Mouse (Mus musculus) intestine, embryonic 16.5 days (tissue): ENCODE measurements around the gene Enpp6. TPM values are rescaled to one million over a fixed set of nuclear protein-coding genes. Genes with fewer than 3 reads are reported as not detected.
A peak's percentile ranks its signal among the peaks of the same experiment; 100 is the strongest.

Source experiments
- ATAC-seq: fragments of 200-750 bp; cut with Nextera tagmentation; 2 replicates; pipeline ENCODE4 v1.8.0; 2017; ENCODE audit warnings: moderate TSS enrichment, moderate library complexity
- H3K27ac ChIP-seq: fragments of 300-500 bp; sonication (generic); 2 replicates; pipeline ENCODE4 v1.5.1; 2014; ENCODE audit warnings: mild to moderate bottlenecking, low read length
- H3K27me3 ChIP-seq: fragments of 300-500 bp; sonication (generic); replicated peaks from 2 replicates; pipeline ENCODE4 v1.6.1; 2014; ENCODE audit warnings: low read length, control low read depth, mixed read lengths; ENCODE audit not compliant: control insufficient read depth, insufficient read depth
- H3K36me3 ChIP-seq: fragments of 300-500 bp; sonication (generic); 2 replicates; pipeline ENCODE4 v1.6.1; 2014; ENCODE audit warnings: low read length, control low read depth; ENCODE audit not compliant: control insufficient read depth, insufficient read depth
- H3K4me1 ChIP-seq: fragments of 300-500 bp; sonication (generic); 2 replicates; pipeline ENCODE4 v1.6.1; 2014; ENCODE audit warnings: low read length, control low read depth, mixed read lengths; ENCODE audit not compliant: control insufficient read depth, insufficient read depth
- H3K4me2 ChIP-seq: fragments of 300-500 bp; sonication (generic); 2 replicates; pipeline ENCODE4 v1.6.1; 2014; ENCODE audit warnings: low read depth, low read length, control low read depth
- H3K4me3 ChIP-seq: fragments of 300-500 bp; sonication (generic); 2 replicates; pipeline ENCODE4 v1.5.1; 2014; ENCODE audit warnings: mild to moderate bottlenecking, low read length
- H3K9ac ChIP-seq: fragments of 300-500 bp; sonication (generic); 2 replicates; pipeline ENCODE4 v1.6.1; 2014; ENCODE audit warnings: low read depth, low read length
- H3K9me3 ChIP-seq: fragments of 300-500 bp; sonication (generic); 2 replicates; pipeline ENCODE4 v1.6.1; 2016; ENCODE audit warnings: low read length, control low read depth; ENCODE audit not compliant: control insufficient read depth
- WGBS: fragments of 180-500 bp; shearing (Covaris S2); extraction: QIAGEN DNeasy Blood & Tissue Kit; methylation state at CpG from one replicate; pipeline ENCODE4 v1.1.7; 2014; 5-methylcytosine and 5-hydroxymethylcytosine counted together
- polyA plus RNA-seq: library from polyadenylated mRNA; unstranded; fragments of >200 nt; fragmentation: Nextera tagmentation; extraction: Ambion mirVana; gene quantifications from 2 replicates; pipeline ENCODE4 v1.2.1, GENCODE M21; 2015

The Enpp6 gene
- polyA plus RNA-seq, 1 experiment from 2014 or later: 0.21 TPM

- H3K36me3 ChIP-seq: no peaks in the 10 kb centered on the region
- WGBS: 99% methylated on average over 2 of the region's 2 CpGs
- H3K9ac ChIP-seq: no peak overlapping the region
- H3K4me3 ChIP-seq: no peak overlapping the region
- no peaks in the 10 kb centered on the region for H3K27me3 ChIP-seq
- no peak overlapping the region for H3K27ac ChIP-seq
- H3K9me3 ChIP-seq: 0 out of 2 replicates have a peak, but pooled peaks cover 3% of the 10 kb centered on the region
- no peak for ATAC-seq
- no peak overlapping the region for H3K4me2 ChIP-seq
- H3K4me1 ChIP-seq: no peaks in the 10 kb centered on the region
Observed at GRCm38 (mm10) chr8:47047146-47047545, 60.5 kb downstream of the Enpp6 start.

- no peak overlapping the region for H3K4me3 ChIP-seq
- peak overlapping the region; percentile 59; the same call in 1 of the 2 replicates for H3K27ac ChIP-seq
- no peak overlapping the region for H3K9ac ChIP-seq
- ATAC-seq: peak; percentile 53; the same call in 1 of the 2 replicates
- H3K27me3 ChIP-seq: no peaks in the 10 kb centered on the region
- no peaks in the 10 kb centered on the region for H3K36me3 ChIP-seq
- no peak overlapping the region for H3K4me2 ChIP-seq
- no peaks in the 10 kb centered on the region for H3K9me3 ChIP-seq
- H3K4me1 ChIP-seq: no peaks in the 10 kb centered on the region
- 56% methylated on average over 10 of the region's 10 CpGs for WGBS
Observed at GRCm38 (mm10) chr8:47048584-47048983, 61.9 kb downstream of the Enpp6 start.

- Histone ChIP-seq H3K27me3 (no peaks in the 10 kb centered on the region), H3K4me2 (no peak overlapping the region), H3K36me3 (no peaks in the 10 kb centered on the region), H3K9ac (no peak overlapping the region), H3K27ac (peak overlapping the region; percentile 57; the same call in 1 of the 2 replicates), H3K9me3 (no peaks in the 10 kb centered on the region), H3K4me1 (no peaks in the 10 kb centered on the region), H3K4me3 (no peak overlapping the region)
- peak; percentile 67 for ATAC-seq
- WGBS: 40% methylated on average over 3 of the region's 3 CpGs
Observed at GRCm38 (mm10) chr8:47052643-47053042, 66.0 kb downstream of the Enpp6 start.

DNA sequence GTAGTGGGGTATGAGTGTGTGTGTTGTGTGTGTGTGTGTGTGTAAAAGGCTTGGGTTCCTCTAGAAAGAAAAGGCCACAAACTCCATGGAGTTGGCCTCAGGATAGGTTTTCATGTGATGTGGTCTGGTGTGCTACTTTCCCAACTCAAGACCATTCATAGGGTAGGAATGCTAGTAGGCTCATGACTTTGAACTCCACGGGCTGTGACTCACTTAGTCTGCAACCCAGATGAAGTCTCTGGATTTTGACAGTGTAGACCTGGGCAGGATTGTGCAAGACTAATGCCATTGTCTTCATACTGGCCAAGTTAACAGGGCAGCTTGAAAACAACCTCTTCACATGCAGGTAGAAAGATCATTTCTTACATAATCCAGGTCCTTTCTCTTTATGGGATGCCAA is 69.4 kb downstream of the Enpp6 start:
- Histone ChIP-seq H3K9ac (no peak overlapping the region), H3K27me3 (no peaks in the 10 kb centered on the region), H3K4me2 (no peak overlapping the region), H3K27ac (no peak overlapping the region), H3K36me3 (no peaks in the 10 kb centered on the region), H3K4me1 (no peaks in the 10 kb centered on the region), H3K9me3 (no peaks in the 10 kb centered on the region), H3K4me3 (no peak overlapping the region)
- WGBS: 96% methylated on average over 1 of the region's 1 CpGs
- ATAC-seq: no peak

DNA sequence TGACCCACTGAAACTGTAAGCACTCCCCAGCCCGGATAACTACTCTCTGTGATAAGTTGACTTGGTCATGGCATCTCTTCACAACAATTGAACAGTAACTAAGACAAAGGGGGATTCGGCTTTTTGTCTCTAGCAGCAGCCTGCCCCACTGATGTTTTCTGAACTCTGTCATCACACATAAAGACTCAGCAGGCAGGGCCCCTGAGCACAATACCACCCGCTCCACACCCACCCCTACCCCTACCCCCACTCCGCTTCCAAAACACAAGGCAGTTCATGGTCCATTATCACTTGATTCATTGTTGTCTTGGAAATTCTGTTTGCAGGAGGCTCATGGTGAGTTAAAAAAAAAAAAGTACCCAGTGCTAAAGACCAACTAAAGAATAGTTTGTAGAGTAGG is 71.8 kb downstream of the Enpp6 start:
- no peaks in the 10 kb centered on the region for H3K4me1 ChIP-seq
- H3K9me3 ChIP-seq: no peaks in the 10 kb centered on the region
- WGBS: 78% methylated on average over 4 of the region's 4 CpGs
- ATAC-seq: no peak
- H3K4me3 ChIP-seq: no peak overlapping the region
- H3K4me2 ChIP-seq: no peak overlapping the region
- no peak overlapping the region for H3K27ac ChIP-seq
- H3K36me3 ChIP-seq: no peaks in the 10 kb centered on the region
- no peaks in the 10 kb centered on the region for H3K27me3 ChIP-seq
- no peak overlapping the region for H3K9ac ChIP-seq

- Histone ChIP-seq H3K36me3 (no peaks in the 10 kb centered on the region), H3K27me3 (no peaks in the 10 kb centered on the region), H3K4me2 (no peak overlapping the region), H3K27ac (no peak overlapping the region), H3K4me3 (no peak overlapping the region), H3K9ac (no peak overlapping the region), H3K9me3 (no peaks in the 10 kb centered on the region), H3K4me1 (no peaks in the 10 kb centered on the region)
- 88% methylated on average over 2 of the region's 2 CpGs for WGBS
- ATAC-seq: no peak
Observed at GRCm38 (mm10) chr8:47058971-47059370, 72.3 kb downstream of the Enpp6 start.

DNA sequence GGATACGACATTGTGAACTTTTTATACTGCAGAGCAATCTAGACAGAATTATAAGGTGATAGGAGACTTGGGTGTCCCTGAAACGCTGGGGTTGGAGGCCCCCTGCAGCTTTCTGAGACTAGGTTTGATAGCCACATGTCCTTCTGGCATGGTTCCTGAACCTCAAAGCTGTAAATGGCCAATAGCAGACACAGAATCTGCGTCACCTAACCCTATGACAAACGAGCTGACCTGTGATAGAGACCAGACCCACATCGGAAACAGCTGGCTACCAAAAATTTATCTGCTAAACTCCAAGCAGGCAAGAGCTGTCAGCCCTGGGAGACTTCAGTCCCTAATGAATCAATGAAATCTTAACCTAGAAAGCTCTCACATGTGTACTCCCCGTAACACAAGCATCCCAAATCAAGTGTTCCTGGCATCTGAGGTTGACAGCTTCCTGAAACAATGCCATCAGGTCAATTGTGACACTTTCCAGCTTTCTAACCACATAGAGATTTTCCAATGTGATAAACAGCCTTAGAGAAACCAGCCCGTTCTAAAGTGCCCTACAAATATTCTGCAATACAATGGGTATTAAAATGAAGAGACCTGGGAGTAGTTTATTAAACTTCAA is 74.5 kb downstream of the Enpp6 start:
- Histone ChIP-seq H3K27me3 (no peaks in the 10 kb centered on the region), H3K9me3 (no peaks in the 10 kb centered on the region), H3K27ac (no peak overlapping the region), H3K4me2 (no peak overlapping the region), H3K4me3 (no peak overlapping the region), H3K36me3 (no peaks in the 10 kb centered on the region), H3K9ac (no peak overlapping the region), H3K4me1 (no peaks in the 10 kb centered on the region)
- ATAC-seq: no peak
- WGBS: 48% methylated on average over 7 of the region's 7 CpGs

DNA sequence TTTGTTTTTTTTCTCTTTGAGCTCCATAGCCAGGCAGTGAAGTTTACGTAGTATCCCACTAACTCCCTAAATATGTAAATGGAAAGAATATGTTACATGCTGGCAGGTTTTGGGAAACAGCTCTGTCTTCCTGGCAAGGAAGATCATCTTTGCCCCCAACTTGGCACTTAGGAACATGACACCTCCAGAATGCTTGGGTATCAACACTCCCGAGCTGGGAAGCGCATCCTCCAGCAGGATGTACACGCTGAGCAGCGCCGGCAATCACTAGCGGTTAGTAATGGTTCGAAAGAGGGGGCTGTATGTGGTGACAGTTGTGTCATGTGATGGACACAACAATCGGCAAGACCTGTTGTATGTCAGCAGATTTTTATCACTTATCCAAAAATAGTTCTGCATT is 80.4 kb downstream of the Enpp6 start:
- no peak overlapping the region for H3K27ac ChIP-seq
- ATAC-seq: no peak

DNA sequence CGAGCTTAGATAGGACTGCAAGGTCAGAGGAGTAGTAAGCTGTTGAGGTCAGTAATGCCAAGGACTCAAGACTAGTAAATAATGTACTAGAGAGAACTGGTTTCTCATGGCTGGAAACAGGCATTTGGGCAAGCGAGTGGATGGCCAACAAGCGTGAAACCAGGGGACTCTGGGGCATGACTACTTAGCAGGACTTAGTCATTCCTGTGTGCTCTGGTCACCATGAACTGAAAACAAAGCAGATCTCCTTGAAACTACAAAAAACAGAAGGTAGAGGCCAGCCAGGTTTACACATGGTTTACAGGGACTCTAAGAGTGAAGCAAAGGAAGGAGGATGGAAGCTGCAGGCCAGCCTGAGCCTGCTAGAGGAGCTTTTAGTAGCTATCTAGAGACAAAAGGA is 82.9 kb downstream of the Enpp6 start:
- H3K4me2 ChIP-seq: no peak overlapping the region
- H3K9me3 ChIP-seq: no peaks in the 10 kb centered on the region
- no peak overlapping the region for H3K9ac ChIP-seq
- H3K4me3 ChIP-seq: no peak overlapping the region
- no peaks in the 10 kb centered on the region for H3K36me3 ChIP-seq
- 80% methylated on average over 3 of the region's 3 CpGs for WGBS
- no peak for ATAC-seq
- no peaks in the 10 kb centered on the region for H3K27me3 ChIP-seq
- H3K4me1 ChIP-seq: no peaks in the 10 kb centered on the region
- no peak overlapping the region for H3K27ac ChIP-seq

More for the DNA sequence above, 80.4 kb downstream of the Enpp6 start:
- H3K27me3 ChIP-seq: no peaks in the 10 kb centered on the region
- WGBS: 85% methylated on average over 9 of the region's 9 CpGs
- no peaks in the 10 kb centered on the region for H3K9me3 ChIP-seq
- no peak overlapping the region for H3K9ac ChIP-seq
- H3K36me3 ChIP-seq: no peaks in the 10 kb centered on the region
- no peak overlapping the region for H3K4me3 ChIP-seq
- H3K4me1 ChIP-seq: no peaks in the 10 kb centered on the region
- no peak overlapping the region for H3K4me2 ChIP-seq

DNA sequence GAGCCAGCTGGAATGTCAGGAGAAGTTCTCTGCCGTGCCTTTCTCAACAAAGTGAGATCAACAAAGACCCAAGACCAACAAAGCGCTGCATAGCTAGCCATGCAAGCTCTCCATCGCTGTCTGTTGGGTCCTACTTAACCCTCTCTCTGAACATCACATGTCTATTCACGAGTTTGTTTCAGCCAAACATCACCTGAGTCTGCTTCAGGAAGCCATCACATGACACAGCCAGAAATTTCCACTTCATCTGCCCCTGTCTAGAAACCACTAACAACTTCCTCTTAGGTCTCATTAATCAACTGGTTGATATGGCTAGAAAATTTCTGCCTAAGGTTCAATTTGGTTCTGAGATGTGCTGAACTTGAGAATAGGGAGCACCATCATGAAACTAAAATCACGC is 85.3 kb downstream of the Enpp6 start:
- no peak overlapping the region for H3K9ac ChIP-seq
- no peaks in the 10 kb centered on the region for H3K9me3 ChIP-seq
- H3K4me2 ChIP-seq: no peak overlapping the region
- H3K27me3 ChIP-seq: no peaks in the 10 kb centered on the region
- ATAC-seq: no peak
- 82% methylated on average over 5 of the region's 5 CpGs for WGBS
- no peaks in the 10 kb centered on the region for H3K4me1 ChIP-seq
- H3K27ac ChIP-seq: no peak overlapping the region
- H3K36me3 ChIP-seq: no peaks in the 10 kb centered on the region
- H3K4me3 ChIP-seq: no peak overlapping the region
